Mouse (Mus musculus): ENCODE measurements around the gene Atp6v1g2. TPM values are rescaled to one million over a fixed set of nuclear protein-coding genes. Genes with fewer than 3 reads are reported as not detected.
A peak's percentile ranks its signal among the peaks of the same experiment; 100 is the strongest.

Atp6v1g2 gene
- polyA plus RNA-seq, 1 experiment from 2014 or later, result 2.9 TPM

DNA sequence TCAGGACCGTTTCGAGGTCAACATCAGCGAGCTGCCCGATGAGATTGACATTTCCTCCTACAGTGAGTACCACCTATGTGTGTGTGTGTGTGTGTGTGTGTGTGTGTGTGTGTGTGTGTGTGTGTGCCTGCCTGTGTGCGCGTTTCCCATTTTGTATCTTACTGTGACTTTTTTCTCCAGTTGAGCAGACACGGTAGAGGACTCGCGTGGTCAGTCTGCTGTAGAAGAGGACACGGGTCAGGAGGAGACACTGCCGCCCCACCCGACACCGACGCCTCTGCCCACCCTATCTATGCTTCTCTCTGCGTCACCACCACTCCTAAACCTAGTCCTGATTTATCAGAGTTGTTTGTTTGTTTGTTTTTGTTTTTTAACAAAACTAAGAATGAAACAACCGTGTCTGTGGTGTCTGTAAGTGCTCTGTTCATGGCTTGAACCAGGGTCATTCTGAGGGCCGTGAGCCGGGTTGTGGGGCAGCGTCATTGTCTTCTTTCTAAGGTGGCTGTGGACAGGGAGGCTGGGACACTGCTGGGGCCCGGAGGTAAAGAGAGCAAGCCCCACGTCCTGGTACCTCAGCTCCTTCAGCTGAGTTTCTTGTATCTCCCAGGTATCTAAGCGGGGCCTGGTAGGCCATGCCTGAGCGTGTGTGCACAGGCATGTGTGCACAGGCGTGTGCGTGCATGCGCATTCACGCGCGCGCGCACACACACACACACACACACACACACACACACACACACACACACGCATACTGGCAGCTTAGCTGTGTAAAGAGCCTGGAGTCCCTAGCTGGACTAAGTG is 20.0 kb downstream of the Atp6v1g2 start:
- ATAC-seq (replicated peaks; ENCODE audit: low FRiP score), result no peak
- no peak overlapping the region for H3K9ac ChIP-seq (ENCODE audit: low read depth, low read length)
- H3K4me2 ChIP-seq, result no peak overlapping the region
- H3K4me3 ChIP-seq (ENCODE audit: low read depth, low read length), result no peak overlapping the region
- WGBS, result 86% methylated on average over 32 of the region's 32 CpGs
- DNase-seq (ENCODE audit: low spot score), result no peak
- no peak overlapping the region for H3K27ac ChIP-seq (ENCODE audit: low read depth, low read length)
- 0 out of 2 replicates have a peak, but pooled peaks cover 2% of the 10 kb centered on the region for H3K4me1 ChIP-seq (replicated peaks; ENCODE audit: control insufficient read depth, insufficient read depth, low read length)
- peaks cover 51% of the 10 kb centered on the region for H3K36me3 ChIP-seq (ENCODE audit: control insufficient read depth, insufficient read depth, low read length)
- no peaks in the 10 kb centered on the region for H3K27me3 ChIP-seq (replicated peaks; ENCODE audit: control insufficient read depth, insufficient read depth, low read length)
- H3K9me3 ChIP-seq (ENCODE audit: control insufficient read depth, low read length), result no peaks in the 10 kb centered on the region

- H3K36me3 ChIP-seq (ENCODE audit: control insufficient read depth, insufficient read depth, low read length), result peaks cover 41% of the 10 kb centered on the region
- ATAC-seq (replicated peaks; ENCODE audit: low FRiP score), result peak; percentile 53
- H3K4me3 ChIP-seq (ENCODE audit: low read depth, low read length), result no peak overlapping the region
- WGBS, result 59% methylated on average over 11 of the region's 11 CpGs
- H3K4me2 ChIP-seq, result no peak overlapping the region
- H3K9ac ChIP-seq (ENCODE audit: low read depth, low read length), result no peak overlapping the region
- H3K27me3 ChIP-seq (replicated peaks; ENCODE audit: control insufficient read depth, insufficient read depth, low read length), result no peaks in the 10 kb centered on the region
- H3K9me3 ChIP-seq (ENCODE audit: control insufficient read depth, low read length), result no peaks in the 10 kb centered on the region
- H3K27ac ChIP-seq (ENCODE audit: low read depth, low read length), result no peak overlapping the region; the same call in 1 of the 2 replicates
- no peak for DNase-seq (ENCODE audit: low spot score)
- H3K4me1 ChIP-seq (replicated peaks; ENCODE audit: control insufficient read depth, insufficient read depth, low read length), result 0 out of 2 replicates have a peak, but pooled peaks cover 2% of the 10 kb centered on the region
Measured at GRCm38 (mm10) chr17:35254241-35255098, 21.0 kb downstream of the Atp6v1g2 start.

- Histone ChIP-seq H3K4me2 (no peak overlapping the region), H3K4me1 (replicated peaks; ENCODE audit: control insufficient read depth, insufficient read depth, low read length) (0 out of 2 replicates have a peak, but pooled peaks cover 2% of the 10 kb centered on the region), H3K4me3 (ENCODE audit: low read depth, low read length) (no peak overlapping the region), H3K9me3 (ENCODE audit: control insufficient read depth, low read length) (no peaks in the 10 kb centered on the region), H3K27ac (ENCODE audit: low read depth, low read length) (no peak overlapping the region), H3K9ac (ENCODE audit: low read depth, low read length) (no peak overlapping the region), H3K27me3 (replicated peaks; ENCODE audit: control insufficient read depth, insufficient read depth, low read length) (no peaks in the 10 kb centered on the region), H3K36me3 (ENCODE audit: control insufficient read depth, insufficient read depth, low read length) (peaks cover 33% of the 10 kb centered on the region)
- ATAC-seq (replicated peaks; ENCODE audit: low FRiP score), result no peak
- no peak for DNase-seq (ENCODE audit: low spot score)
- 59% methylated on average over 3 of the region's 3 CpGs for WGBS
Measured at GRCm38 (mm10) chr17:35255301-35255700, 21.8 kb downstream of the Atp6v1g2 start.

DNA sequence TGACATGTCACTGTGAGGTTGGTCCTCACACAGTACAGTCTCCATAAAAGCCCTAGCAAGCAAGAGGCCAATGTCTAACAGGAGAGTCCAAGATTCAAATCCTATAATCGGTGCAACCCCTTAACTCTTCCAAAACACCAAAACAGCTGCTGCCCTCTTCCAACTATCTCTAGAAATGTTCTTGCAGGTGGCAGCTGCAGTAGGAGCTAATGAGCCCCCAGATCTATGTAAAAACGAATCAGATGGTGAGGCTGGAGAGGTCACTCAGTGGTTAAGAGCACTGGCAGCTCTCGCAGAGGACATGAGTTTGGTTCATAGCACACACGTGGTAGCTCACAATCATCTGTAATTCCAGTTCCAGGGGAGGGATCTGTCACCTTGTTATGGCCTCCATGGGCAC is 22.2 kb downstream of the Atp6v1g2 start:
- H3K4me1 ChIP-seq (replicated peaks; ENCODE audit: control insufficient read depth, insufficient read depth, low read length), result 0 out of 2 replicates have a peak, but pooled peaks cover 2% of the 10 kb centered on the region
- no peak overlapping the region for H3K9ac ChIP-seq (ENCODE audit: low read depth, low read length)
- ATAC-seq (replicated peaks; ENCODE audit: low FRiP score), result no peak
- WGBS, result 52% methylated on average over 4 of the region's 4 CpGs
- H3K9me3 ChIP-seq (ENCODE audit: control insufficient read depth, low read length), result no peaks in the 10 kb centered on the region
- no peak overlapping the region for H3K4me2 ChIP-seq
- no peak for DNase-seq (ENCODE audit: low spot score)
- H3K27ac ChIP-seq (ENCODE audit: low read depth, low read length), result no peak overlapping the region
- no peaks in the 10 kb centered on the region for H3K27me3 ChIP-seq (replicated peaks; ENCODE audit: control insufficient read depth, insufficient read depth, low read length)
- peaks cover 29% of the 10 kb centered on the region for H3K36me3 ChIP-seq (ENCODE audit: control insufficient read depth, insufficient read depth, low read length)
- no peak overlapping the region for H3K4me3 ChIP-seq (ENCODE audit: low read depth, low read length)

- Histone ChIP-seq H3K9me3 (ENCODE audit: control insufficient read depth, low read length) (no peaks in the 10 kb centered on the region), H3K4me1 (replicated peaks; ENCODE audit: control insufficient read depth, insufficient read depth, low read length) (0 out of 2 replicates have a peak, but pooled peaks cover 2% of the 10 kb centered on the region), H3K9ac (ENCODE audit: low read depth, low read length) (no peak overlapping the region), H3K27ac (ENCODE audit: low read depth, low read length) (no peak overlapping the region), H3K36me3 (ENCODE audit: control insufficient read depth, insufficient read depth, low read length) (peaks cover 15% of the 10 kb centered on the region), H3K4me3 (ENCODE audit: low read depth, low read length) (no peak overlapping the region), H3K4me2 (peak overlapping the region; percentile 78), H3K27me3 (replicated peaks; ENCODE audit: control insufficient read depth, insufficient read depth, low read length) (no peaks in the 10 kb centered on the region; the same call in 1 of the 2 replicates)
- no peak for DNase-seq (ENCODE audit: low spot score)
- 44% methylated on average over 1 of the region's 1 CpGs for WGBS
- ATAC-seq (replicated peaks; ENCODE audit: low FRiP score), result no peak
Measured at GRCm38 (mm10) chr17:35257378-35257777, 23.9 kb downstream of the Atp6v1g2 start.

- ATAC-seq (replicated peaks; ENCODE audit: low FRiP score) (peak; percentile 32; the same call in 1 of the 2 replicates), DNase-seq (ENCODE audit: low spot score) (peak; percentile 82)
- H3K4me3 ChIP-seq (ENCODE audit: low read depth, low read length), result peak overlapping the region; percentile 46
- 0 out of 2 replicates have a peak, but pooled peaks cover 2% of the 10 kb centered on the region for H3K4me1 ChIP-seq (replicated peaks; ENCODE audit: control insufficient read depth, insufficient read depth, low read length)
- WGBS, result 14% methylated on average over 17 of the region's 17 CpGs
- H3K9me3 ChIP-seq (ENCODE audit: control insufficient read depth, low read length), result no peaks in the 10 kb centered on the region
- peak overlapping the region; percentile 58 for H3K9ac ChIP-seq (ENCODE audit: low read depth, low read length)
- peaks cover 9% of the 10 kb centered on the region for H3K36me3 ChIP-seq (ENCODE audit: control insufficient read depth, insufficient read depth, low read length)
- H3K27me3 ChIP-seq (replicated peaks; ENCODE audit: control insufficient read depth, insufficient read depth, low read length), result no peaks in the 10 kb centered on the region; the same call in 1 of the 2 replicates
- H3K27ac ChIP-seq (ENCODE audit: low read depth, low read length), result peak overlapping the region; percentile 45; the same call in 1 of the 2 replicates
- H3K4me2 ChIP-seq, result peak overlapping the region; percentile 78
Measured at GRCm38 (mm10) chr17:35257824-35258491, 24.5 kb downstream of the Atp6v1g2 start.

- Histone ChIP-seq H3K4me1 (replicated peaks; ENCODE audit: control insufficient read depth, insufficient read depth, low read length) (0 out of 2 replicates have a peak, but pooled peaks cover 2% of the 10 kb centered on the region), H3K9ac (ENCODE audit: low read depth, low read length) (no peak overlapping the region), H3K4me2 (peak overlapping the region; percentile 24; the same call in 1 of the 2 replicates), H3K27me3 (replicated peaks; ENCODE audit: control insufficient read depth, insufficient read depth, low read length) (no peaks in the 10 kb centered on the region; the same call in 1 of the 2 replicates), H3K4me3 (ENCODE audit: low read depth, low read length) (no peak overlapping the region), H3K36me3 (ENCODE audit: control insufficient read depth, insufficient read depth, low read length) (peaks cover under 1% of the 10 kb centered on the region), H3K9me3 (ENCODE audit: control insufficient read depth, low read length) (no peaks in the 10 kb centered on the region), H3K27ac (ENCODE audit: low read depth, low read length) (no peak overlapping the region)
- no peak for ATAC-seq (replicated peaks; ENCODE audit: low FRiP score)
- 37% methylated on average over 13 of the region's 14 CpGs for WGBS
- no peak for DNase-seq (ENCODE audit: low spot score)
Measured at GRCm38 (mm10) chr17:35258492-35259478, 25.3 kb downstream of the Atp6v1g2 start.
